Mouse (Mus musculus): Measurements from ENCODE around the gene Itga2.

GRCm38 (mm10) chr13:114857525-114857924, 74.4 kb downstream of the Itga2 start:
- TF ChIP-seq GATA1 (IDR thresholded peaks at IDR 0.05; ENCODE audit: low read length): no peak
- no peak for TF ChIP-seq TAL1 (IDR thresholded peaks at IDR 0.05; ENCODE audit: low read length)
